Mouse (Mus musculus): ENCODE results near the gene Med13l. TPM values are rescaled to one million over a fixed set of nuclear protein-coding genes. Genes with fewer than 3 reads are reported as not detected.

The Med13l gene
- polyA plus RNA-seq, 1 experiment, result 10.7 TPM

DNA sequence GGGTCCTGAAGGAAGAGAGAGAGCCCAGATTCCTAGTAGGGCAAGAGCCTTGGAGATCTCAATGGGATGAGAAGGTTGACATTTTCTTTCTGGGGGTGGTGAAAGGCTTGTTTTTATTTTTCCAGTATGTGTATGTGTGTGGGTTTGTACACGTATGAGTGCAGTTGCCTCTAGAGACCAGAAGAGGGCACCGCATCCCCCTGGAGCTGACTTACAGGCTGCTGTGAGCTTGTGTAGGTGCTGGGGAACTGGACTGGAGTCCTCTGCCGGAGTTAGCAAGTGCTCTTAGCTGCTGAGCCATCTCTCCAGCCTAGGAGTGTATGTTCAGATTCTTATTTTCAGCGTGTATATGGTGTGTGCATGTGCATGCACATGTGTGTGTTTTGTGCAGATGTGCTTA is 5.2 kb upstream of the Med13l start:
- Histone ChIP-seq H3K27me3 (replicated peaks; ENCODE audit: control insufficient read depth, insufficient read depth, low read length) (no peaks in the 10 kb centered on the region), H3K4me3 (ENCODE audit: insufficient read depth, low read depth, low read length) (no peak overlapping the region), H3K36me3 (ENCODE audit: control insufficient read depth, insufficient read depth, low read length) (no peaks in the 10 kb centered on the region), H3K27ac (ENCODE audit: insufficient read depth, low read depth, low read length) (no peak overlapping the region), H3K4me1 (ENCODE audit: control insufficient read depth, insufficient read depth, low read length) (no peaks in the 10 kb centered on the region)
- TF ChIP-seq POLR2A (IDR thresholded peaks at IDR 0.05; ENCODE audit: low read depth, low read length) (no peak), CTCF (conservative IDR thresholded peaks at IDR 0.05; ENCODE audit: insufficient read depth, insufficient read length, low read depth, low read length) (0 out of 2 replicates have a peak, but pooled peaks have one; percentile 3)
- DNase-seq, result no peak
- 98% methylated on average over 4 of the region's 4 CpGs for WGBS

DNA sequence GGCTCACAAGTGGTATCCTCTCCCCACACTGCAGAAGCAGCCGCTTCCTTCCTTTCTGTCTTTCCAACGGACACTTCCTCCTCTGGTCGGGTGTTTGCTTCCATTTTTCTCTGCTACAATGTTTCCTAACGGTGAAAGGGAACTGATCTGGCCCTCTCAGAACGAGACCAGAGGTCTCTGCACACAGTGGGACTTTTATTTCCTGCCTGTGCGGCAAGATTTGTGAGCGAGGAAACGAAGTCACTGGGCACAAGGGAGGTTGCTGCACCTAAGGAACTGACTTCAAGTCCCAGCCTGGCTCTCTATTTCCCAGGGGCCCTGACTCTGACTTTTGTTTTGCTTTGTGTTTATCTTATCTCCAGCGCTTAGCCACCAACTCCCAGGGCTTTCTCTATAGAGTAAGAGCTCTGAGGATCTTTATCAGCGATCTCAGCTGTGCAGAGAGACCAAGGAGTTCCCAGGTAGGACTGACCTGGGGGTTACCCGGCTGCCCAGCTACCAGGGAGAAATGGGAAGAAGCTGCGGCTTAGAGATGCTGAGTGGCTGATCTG is 4.0 kb upstream of the Med13l start:
- no peak overlapping the region for H3K27ac ChIP-seq (ENCODE audit: insufficient read depth, low read depth, low read length)
- H3K4me1 ChIP-seq (ENCODE audit: control insufficient read depth, insufficient read depth, low read length), result no peaks in the 10 kb centered on the region
- H3K27me3 ChIP-seq (replicated peaks; ENCODE audit: control insufficient read depth, insufficient read depth, low read length), result no peaks in the 10 kb centered on the region
- H3K36me3 ChIP-seq (ENCODE audit: control insufficient read depth, insufficient read depth, low read length), result no peaks in the 10 kb centered on the region
- no peak overlapping the region for H3K4me3 ChIP-seq (ENCODE audit: insufficient read depth, low read depth, low read length)
- no peak for TF ChIP-seq CTCF (conservative IDR thresholded peaks at IDR 0.05; ENCODE audit: insufficient read depth, insufficient read length, low read depth, low read length)
- TF ChIP-seq POLR2A (IDR thresholded peaks at IDR 0.05; ENCODE audit: low read depth, low read length), result no peak
- DNase-seq, result no peak
- WGBS, result 49% methylated on average over 12 of the region's 12 CpGs

DNA sequence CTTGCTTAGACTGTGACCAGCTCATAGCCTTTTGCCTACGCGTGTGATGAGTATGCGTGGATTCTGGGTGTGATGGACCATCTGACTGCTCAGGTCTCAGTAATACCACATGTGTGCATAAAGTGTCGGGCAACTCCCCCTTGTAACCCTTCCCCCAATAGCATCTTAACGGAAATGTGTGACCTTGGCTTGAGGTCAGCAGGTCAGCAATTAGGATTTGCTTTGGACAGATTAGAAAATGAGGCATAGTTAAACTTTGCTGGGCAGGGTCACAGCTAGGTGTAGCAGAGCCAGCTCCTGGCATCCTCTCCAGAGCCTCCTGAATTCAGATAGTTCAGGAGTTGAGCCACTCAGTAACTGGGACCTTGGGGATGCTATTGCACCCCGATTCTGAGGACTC is 1.6 kb upstream of the Med13l start:
- WGBS, result 91% methylated on average over 6 of the region's 6 CpGs
- H3K27ac ChIP-seq (ENCODE audit: insufficient read depth, low read depth, low read length), result no peak overlapping the region
- TF ChIP-seq CTCF (conservative IDR thresholded peaks at IDR 0.05; ENCODE audit: insufficient read depth, insufficient read length, low read depth, low read length), result no peak
- TF ChIP-seq POLR2A (IDR thresholded peaks at IDR 0.05; ENCODE audit: low read depth, low read length), result no peak

DNA sequence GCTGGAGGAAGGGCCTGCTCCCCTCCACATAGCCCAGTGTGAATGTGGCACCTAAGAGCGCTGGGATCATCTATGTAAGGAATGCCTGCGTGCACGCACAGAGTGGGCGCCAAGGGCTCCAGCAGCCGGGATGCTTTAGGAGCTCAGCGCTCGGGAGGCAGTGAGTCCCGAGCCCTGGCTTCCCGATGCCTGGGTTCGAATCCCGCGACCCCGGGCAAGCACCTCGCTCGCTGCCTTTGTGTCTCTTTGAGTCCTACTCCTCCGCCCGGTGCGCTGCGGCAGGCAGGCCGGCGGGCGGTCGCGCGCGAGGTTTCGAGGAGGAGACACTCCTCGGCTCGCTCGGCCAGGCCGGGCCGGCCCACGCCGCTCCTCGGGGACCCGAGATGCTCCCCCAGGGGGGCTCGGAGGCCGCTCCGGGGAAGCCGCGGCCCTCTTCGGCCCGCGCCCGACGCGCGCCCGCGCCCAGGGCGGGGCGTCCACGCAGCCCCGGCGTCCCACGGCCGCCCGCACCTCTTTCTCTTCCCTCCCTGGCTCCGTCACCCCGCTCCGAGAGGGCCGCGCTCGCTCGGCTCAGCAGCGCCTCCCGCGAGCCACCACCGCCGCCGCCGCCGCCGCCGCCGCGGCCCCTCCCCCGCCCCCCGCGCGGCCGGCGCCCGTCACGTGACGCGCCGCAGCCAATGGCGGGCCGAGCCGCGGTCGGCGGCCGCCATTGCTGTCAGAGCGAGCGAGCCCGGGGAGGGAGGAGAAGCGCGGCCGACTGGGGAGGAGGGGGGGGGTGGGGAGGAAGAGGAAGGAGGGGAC is 695 bp upstream of the Med13l start:
- no peak for TF ChIP-seq POLR2A (IDR thresholded peaks at IDR 0.05; ENCODE audit: low read depth, low read length)
- TF ChIP-seq CTCF (conservative IDR thresholded peaks at IDR 0.05; ENCODE audit: insufficient read depth, insufficient read length, low read depth, low read length), result no peak
- WGBS, result 1% methylated on average over 98 of the region's 101 CpGs
- DNase-seq, result peak; percentile 89

More for the DNA sequence above, 1.6 kb upstream of the Med13l start:
- no peaks in the 10 kb centered on the region for H3K36me3 ChIP-seq (ENCODE audit: control insufficient read depth, insufficient read depth, low read length)
- H3K27me3 ChIP-seq (replicated peaks; ENCODE audit: control insufficient read depth, insufficient read depth, low read length), result no peaks in the 10 kb centered on the region
- DNase-seq, result no peak
- peaks cover 8% of the 10 kb centered on the region for H3K4me1 ChIP-seq (ENCODE audit: control insufficient read depth, insufficient read depth, low read length)
- H3K4me3 ChIP-seq (ENCODE audit: insufficient read depth, low read depth, low read length), result no peak overlapping the region

DNA sequence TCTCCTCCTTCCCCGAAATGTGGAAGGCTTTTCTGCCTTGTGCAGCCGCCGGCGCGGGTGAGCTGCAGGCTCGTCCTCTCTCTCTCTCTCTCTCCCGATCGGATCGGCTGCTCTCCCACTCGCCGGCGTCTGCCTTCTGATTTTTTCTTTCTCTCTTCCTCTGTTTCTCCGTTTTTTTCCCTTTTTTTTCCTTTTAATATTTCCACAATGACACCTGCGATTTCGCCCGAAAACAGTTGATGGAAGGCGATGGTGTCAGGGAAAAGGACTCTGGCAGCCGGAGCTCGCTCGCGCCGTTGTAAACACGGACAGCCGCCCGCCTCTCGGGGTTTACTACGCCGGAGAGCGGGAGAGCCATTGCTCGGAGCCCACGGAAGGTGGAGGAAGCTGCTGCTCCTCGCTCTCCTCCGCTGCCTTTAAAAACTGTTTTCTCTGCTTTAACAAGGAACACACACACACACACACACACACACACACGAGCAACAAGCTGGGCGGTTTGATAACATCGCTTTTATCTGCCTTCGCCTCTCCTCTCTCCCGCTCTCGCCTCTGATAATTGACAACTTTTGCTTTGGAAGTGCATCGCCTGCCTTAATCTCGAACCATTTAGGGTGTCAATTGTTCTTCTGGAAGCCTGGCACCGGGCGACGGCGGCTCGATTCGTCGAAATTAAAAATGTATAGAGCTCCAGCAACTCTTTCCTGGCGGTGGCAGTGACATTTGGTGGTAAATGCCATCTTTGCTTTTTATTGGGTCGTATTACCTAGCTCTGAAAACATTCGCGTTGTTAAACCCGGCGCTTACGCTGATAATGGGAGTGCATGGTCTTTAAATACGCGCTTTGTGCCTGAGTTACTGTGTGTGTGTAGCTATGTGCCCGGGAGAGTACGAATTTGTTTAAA is 858 bp downstream of the Med13l start:
- peak overlapping the region; percentile 54 for H3K4me3 ChIP-seq (ENCODE audit: insufficient read depth, low read depth, low read length)
- WGBS, result 10% methylated on average over 57 of the region's 59 CpGs

More for the DNA sequence above, 695 bp upstream of the Med13l start:
- Histone ChIP-seq H3K27me3 (replicated peaks; ENCODE audit: control insufficient read depth, insufficient read depth, low read length) (no peaks in the 10 kb centered on the region), H3K4me1 (ENCODE audit: control insufficient read depth, insufficient read depth, low read length) (peaks cover 11% of the 10 kb centered on the region), H3K36me3 (ENCODE audit: control insufficient read depth, insufficient read depth, low read length) (no peaks in the 10 kb centered on the region), H3K4me3 (ENCODE audit: insufficient read depth, low read depth, low read length) (peak overlapping the region; percentile 54), H3K27ac (ENCODE audit: insufficient read depth, low read depth, low read length) (peak overlapping the region; percentile 84)

DNA sequence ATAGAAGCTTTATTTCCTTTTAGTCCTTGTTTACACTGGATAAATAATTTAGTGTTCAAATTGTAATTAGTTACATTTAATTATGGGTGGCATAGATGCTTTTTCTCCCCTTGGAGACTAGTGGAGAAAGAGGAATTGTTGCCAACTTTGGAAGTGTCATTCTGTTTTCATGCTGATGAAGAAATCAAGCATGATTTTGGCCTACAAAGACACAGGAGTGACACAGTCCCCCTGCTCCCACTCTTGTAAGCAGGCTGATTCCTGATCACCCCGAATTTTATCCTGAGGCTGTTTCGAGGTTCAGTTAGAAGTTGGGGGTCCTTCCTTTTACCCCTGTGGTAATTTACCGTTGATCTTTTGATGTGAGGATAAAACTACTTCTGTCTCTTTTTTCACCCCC is 1.7 kb downstream of the Med13l start:
- no peak overlapping the region for H3K4me3 ChIP-seq (ENCODE audit: insufficient read depth, low read depth, low read length)
- H3K27me3 ChIP-seq (replicated peaks; ENCODE audit: control insufficient read depth, insufficient read depth, low read length), result no peaks in the 10 kb centered on the region

More for the DNA sequence above, 858 bp downstream of the Med13l start:
- Histone ChIP-seq H3K27me3 (replicated peaks; ENCODE audit: control insufficient read depth, insufficient read depth, low read length) (no peaks in the 10 kb centered on the region), H3K36me3 (ENCODE audit: control insufficient read depth, insufficient read depth, low read length) (no peaks in the 10 kb centered on the region), H3K4me1 (ENCODE audit: control insufficient read depth, insufficient read depth, low read length) (peaks cover 11% of the 10 kb centered on the region), H3K27ac (ENCODE audit: insufficient read depth, low read depth, low read length) (no peak overlapping the region)
- TF ChIP-seq CTCF (conservative IDR thresholded peaks at IDR 0.05; ENCODE audit: insufficient read depth, insufficient read length, low read depth, low read length), result no peak
- TF ChIP-seq POLR2A (IDR thresholded peaks at IDR 0.05; ENCODE audit: low read depth, low read length), result no peak
- peak; percentile 50 for DNase-seq

More for the DNA sequence above, 1.7 kb downstream of the Med13l start:
- Histone ChIP-seq H3K27ac (ENCODE audit: insufficient read depth, low read depth, low read length) (no peak overlapping the region), H3K36me3 (ENCODE audit: control insufficient read depth, insufficient read depth, low read length) (no peaks in the 10 kb centered on the region), H3K4me1 (ENCODE audit: control insufficient read depth, insufficient read depth, low read length) (peaks cover 11% of the 10 kb centered on the region)
- TF ChIP-seq CTCF (conservative IDR thresholded peaks at IDR 0.05; ENCODE audit: insufficient read depth, insufficient read length, low read depth, low read length), result no peak
- TF ChIP-seq POLR2A (IDR thresholded peaks at IDR 0.05; ENCODE audit: low read depth, low read length), result no peak
- WGBS, result 83% methylated on average over 3 of the region's 3 CpGs
- no peak for DNase-seq
